Mouse (Mus musculus): ENCODE measurements around the gene Hook2. TPM values are rescaled to one million over a fixed set of nuclear protein-coding genes. Genes with fewer than 3 reads are reported as not detected.

The Hook2 gene
- total RNA-seq, 2 experiments from 2014 or later: 2.7 to 2.9 TPM

Other genes with a start within 250 kb of the Hook2 start
- 100 to 1,000 TPM; 279 to 296 TPM for gene Nfix, start 190.3 kb upstream of the Hook2 start, total RNA-seq (2021)
- 1 to 10 TPM; 9.3 to 9.9 TPM for gene Dand5, start 167.8 kb upstream of the Hook2 start, total RNA-seq (2021)
- gene Gadd45gip1, start 159.1 kb upstream of the Hook2 start, total RNA-seq (2021): 10 to 100 TPM; 28.5 to 29.5 TPM
- 10 to 100 TPM; 84.0 to 87.4 TPM for gene Rad23a, start 149.9 kb upstream of the Hook2 start, total RNA-seq (2021)
- gene Calr, start 143.7 kb upstream of the Hook2 start, total RNA-seq (2021): 100 to 1,000 TPM; 337 to 380 TPM
- gene Farsa, start 133.6 kb upstream of the Hook2 start, total RNA-seq (2021): 10 to 100 TPM; 23.1 TPM
- 1 to 10 TPM; 3.8 to 4.1 TPM for gene Syce2, start 118.5 kb upstream of the Hook2 start, total RNA-seq (2021)
- gene Gcdh, start 96.7 kb upstream of the Hook2 start, total RNA-seq (2021): 10 to 100 TPM; 71.3 to 77.2 TPM
- not detected for gene Klf1, start 88.7 kb upstream of the Hook2 start, total RNA-seq (2021)
- 10 to 100 TPM in 1 of 2 experiments, 1 to 10 TPM in 1; 7.3 to 11.7 TPM for gene Dnase2a, start 82.0 kb upstream of the Hook2 start, total RNA-seq (2021)
- under 1 TPM; 0.11 to 0.14 TPM for gene Mast1, start 53.2 kb upstream of the Hook2 start, total RNA-seq (2021)
- gene Rtbdn, start 43.6 kb upstream of the Hook2 start, total RNA-seq (2021): not detected
- gene Gm49661, start 21.2 kb upstream of the Hook2 start, total RNA-seq (2021): 1 to 10 TPM in 1 of 2 experiments, not detected in 1; 1.0 TPM
- 100 to 1,000 TPM; 633 to 676 TPM for gene Prdx2, start 21.0 kb upstream of the Hook2 start, total RNA-seq (2021)
- 10 to 100 TPM; 48.6 to 56.7 TPM for gene Rnaseh2a, start 20.8 kb upstream of the Hook2 start, total RNA-seq (2021)
- gene Junb, start 11.9 kb upstream of the Hook2 start, total RNA-seq (2021): 10 to 100 TPM; 14.9 to 26.9 TPM
- gene Best2, start 23.9 kb downstream of the Hook2 start, total RNA-seq (2021): not detected
- gene Asna1, start 34.7 kb downstream of the Hook2 start, total RNA-seq (2021): 10 to 100 TPM; 66.2 to 69.8 TPM
- 10 to 100 TPM; 80.7 to 84.2 TPM for gene Trir, start 36.2 kb downstream of the Hook2 start, total RNA-seq (2021)
- 10 to 100 TPM; 28.1 to 35.1 TPM for gene Tnpo2, start 46.3 kb downstream of the Hook2 start, total RNA-seq (2021)
- gene Fbxw9, start 69.5 kb downstream of the Hook2 start, total RNA-seq (2021): 1 to 10 TPM; 3.4 to 4.3 TPM
- gene Gm5741, start 77.4 kb downstream of the Hook2 start, total RNA-seq (2021): not detected
- gene Dhps, start 81.2 kb downstream of the Hook2 start, total RNA-seq (2021): 10 to 100 TPM; 27.0 to 27.4 TPM
- gene Wdr83os, start 90.1 kb downstream of the Hook2 start, total RNA-seq (2021): 10 to 100 TPM; 37.4 to 42.2 TPM
- gene Wdr83, start 90.7 kb downstream of the Hook2 start, total RNA-seq (2021): 10 to 100 TPM; 33.3 to 34.2 TPM
- gene Man2b1, start 92.7 kb downstream of the Hook2 start, total RNA-seq (2021): 10 to 100 TPM; 31.0 to 31.3 TPM
- gene Zfp791, start 132.5 kb downstream of the Hook2 start, total RNA-seq (2021): 1 to 10 TPM; 2.0 to 2.4 TPM
- not detected for gene Cks1brt, start 161.3 kb downstream of the Hook2 start, total RNA-seq (2021)
- not detected for gene Olfr371, start 235.4 kb downstream of the Hook2 start, total RNA-seq (2021)

Measured in heart, postnatal 36 days (tissue).